Mouse (Mus musculus) brain, embryonic 14.5 days (tissue): ENCODE results near the gene Rbms1.

Experiments
- CTCF ChIP-seq: fragments of 200-500 bp; IDR thresholded peaks from 2 replicates; pipeline ENCODE4 v1.5.1; 2012; ENCODE audit warnings: inconsistent platforms, mild to moderate bottlenecking, moderate library complexity, borderline replicate concordance; ENCODE audit not compliant: insufficient read depth, insufficient read length; ENCODE audit errors: extremely low read depth
- POLR2A ChIP-seq: fragments of 200-500 bp; IDR thresholded peaks from 2 replicates; pipeline ENCODE4 v1.6.1; 2012; ENCODE audit warnings: mild to moderate bottlenecking, inconsistent platforms, borderline replicate concordance; ENCODE audit not compliant: poor library complexity, insufficient read depth, insufficient read length, severe bottlenecking; ENCODE audit errors: extremely low read depth

DNA sequence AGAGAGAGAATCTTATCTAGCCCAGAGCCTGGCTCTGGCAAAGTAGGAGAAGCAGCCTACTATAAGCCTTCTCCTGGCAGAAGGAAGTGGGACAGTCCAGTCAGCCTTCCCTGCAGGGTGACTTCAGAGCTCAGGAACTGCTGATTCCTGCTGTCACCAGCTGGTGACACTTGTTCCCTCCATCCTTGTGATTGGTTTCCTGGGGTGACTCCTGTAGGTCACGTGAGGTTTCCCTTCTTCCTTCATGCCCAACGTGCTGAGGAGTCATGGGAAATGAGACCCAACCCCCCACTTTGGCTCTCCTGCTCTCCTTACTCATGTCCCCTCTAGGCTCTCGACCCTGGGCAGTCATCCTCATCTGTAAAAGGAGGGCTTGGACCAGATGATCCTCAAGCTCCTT is 14.8 kb downstream of the Rbms1 start:
- TF ChIP-seq CTCF (no peak), POLR2A (no peak)
